Mouse (Mus musculus) bone marrow, adult 2 months (tissue): ENCODE measurements around the gene Nabp1.

Experiments used
- CTCF ChIP-seq: fragments of 200-500 bp; IDR thresholded peaks from 2 replicates; pipeline ENCODE4 v1.5.1; 2011; ENCODE audit warnings: low read length, control low read depth; ENCODE audit not compliant: control insufficient read depth, insufficient read depth
- POLR2A ChIP-seq: fragments of 200-500 bp; IDR thresholded peaks from 2 replicates; pipeline ENCODE4 v1.6.1; 2011; ENCODE audit warnings: low read depth, mild to moderate bottlenecking, control low read depth, low read length, borderline replicate concordance; ENCODE audit not compliant: control insufficient read depth

DNA sequence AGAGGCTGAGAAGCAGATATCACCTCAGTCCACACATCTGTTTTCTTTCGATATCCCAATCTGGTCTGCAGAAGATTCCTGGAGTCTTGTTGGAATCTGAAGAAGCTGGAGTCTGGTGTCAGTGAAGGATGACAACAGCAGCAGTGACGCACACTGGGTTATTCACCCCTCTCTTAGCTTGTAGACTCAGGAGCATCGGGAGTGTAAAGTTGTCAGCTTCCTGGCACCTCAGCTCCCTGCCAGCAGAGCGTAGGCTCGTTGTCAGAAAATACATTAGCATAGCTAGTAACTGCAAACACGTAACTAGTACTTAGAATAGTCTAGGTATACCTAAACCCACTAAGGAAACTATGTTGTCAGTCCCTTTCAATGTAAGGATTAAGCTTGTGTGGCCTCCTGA is 20.1 kb downstream of the Nabp1 start:
- TF ChIP-seq CTCF (no peak), POLR2A (no peak)
